Mouse (Mus musculus): Measurements from ENCODE around the gene Trappc3. TPM values are rescaled to one million over a fixed set of nuclear protein-coding genes. Genes with fewer than 3 reads are reported as not detected.

The Trappc3 gene
- polyA plus RNA-seq, 1 experiment from 2014 or later: 71.6 TPM

- no peak for ATAC-seq
- in situ Hi-C loops (cut with MboI; ENCODE audit: low pct_unique_long_range_greater_than_20kb): no loop called here
- POLR2A ChIA-PET: no interaction called here
- TF ChIP-seq CTCF (IDR thresholded peaks at IDR 0.05): no peak
- CTCF ChIA-PET: no interaction called here
- no peak for DNase-seq (ENCODE audit: low read depth, low spot score)
- no peaks in the 10 kb centered on the region for H3K27me3 ChIP-seq
Observed at GRCm38 (mm10) chr4:126300916-126301583, 38.9 kb downstream of the Trappc3 start.

- DNase-seq (ENCODE audit: low read depth, low spot score) (no peak), ATAC-seq (no peak)
- ChIA-PET CTCF (no interaction called here), POLR2A (no interaction called here)
- H3K27me3 ChIP-seq: no peaks in the 10 kb centered on the region
- in situ Hi-C loops (cut with MboI; ENCODE audit: low pct_unique_long_range_greater_than_20kb): no loop called here
- TF ChIP-seq CTCF (IDR thresholded peaks at IDR 0.05): no peak
Observed at GRCm38 (mm10) chr4:126301584-126302309, 39.6 kb downstream of the Trappc3 start.

- in situ Hi-C loops (cut with MboI; ENCODE audit: low pct_unique_long_range_greater_than_20kb): no loop called here
- POLR2A ChIA-PET: no interaction called here
- DNase-seq (ENCODE audit: low read depth, low spot score) (no peak), ATAC-seq (no peak)
- CTCF ChIA-PET: no interaction called here
- no peaks in the 10 kb centered on the region for H3K27me3 ChIP-seq
- no peak for TF ChIP-seq CTCF (IDR thresholded peaks at IDR 0.05)
Observed at GRCm38 (mm10) chr4:126303877-126304276, 41.8 kb downstream of the Trappc3 start.

- no peak for ATAC-seq
- TF ChIP-seq CTCF (IDR thresholded peaks at IDR 0.05): no peak
- ChIA-PET POLR2A (no interaction called here), CTCF (interaction anchor here (1.4 kb wide), 1 partner anchor 28 kb away, joined by 5 read pairs; no protein-coding TSS in a partner anchor)
- no peak for DNase-seq (ENCODE audit: low read depth, low spot score)
- no peaks in the 10 kb centered on the region for H3K27me3 ChIP-seq
- in situ Hi-C loops (cut with MboI; ENCODE audit: low pct_unique_long_range_greater_than_20kb): loop anchor here (5.0 kb wide), 2 partner anchors 33 to 78 kb away; no protein-coding TSS in a partner anchor
Observed at GRCm38 (mm10) chr4:126305428-126305827, 43.3 kb downstream of the Trappc3 start.

- POLR2A ChIA-PET: no interaction called here
- no peak for TF ChIP-seq CTCF (IDR thresholded peaks at IDR 0.05)
- ATAC-seq (no peak), DNase-seq (ENCODE audit: low read depth, low spot score) (no peak)
- H3K27me3 ChIP-seq: no peaks in the 10 kb centered on the region
- in situ Hi-C loops (cut with MboI; ENCODE audit: low pct_unique_long_range_greater_than_20kb): loop anchor here (5.0 kb wide), 2 partner anchors 34 to 79 kb away; no protein-coding TSS in a partner anchor
- CTCF ChIA-PET: interaction anchor here (1.4 kb wide), 1 partner anchor 28 kb away, joined by 5 read pairs; no protein-coding TSS in a partner anchor
Observed at GRCm38 (mm10) chr4:126306058-126306457, 43.9 kb downstream of the Trappc3 start.

- ChIA-PET CTCF (no interaction called here), POLR2A (interaction anchor here (0.6 kb wide), 1 partner anchor 44 kb away, joined by 3 read pairs; no protein-coding TSS in a partner anchor)
- no peaks in the 10 kb centered on the region for H3K27me3 ChIP-seq
- no peak for DNase-seq (ENCODE audit: low read depth, low spot score)
- no peak for ATAC-seq
- no peak for TF ChIP-seq CTCF (IDR thresholded peaks at IDR 0.05)
- in situ Hi-C loops (cut with MboI; ENCODE audit: low pct_unique_long_range_greater_than_20kb): loop anchor here (5.0 kb wide), 2 partner anchors 35 to 80 kb away; no protein-coding TSS in a partner anchor
Observed at GRCm38 (mm10) chr4:126306827-126307226, 44.7 kb downstream of the Trappc3 start.

- CTCF ChIA-PET: interaction anchor here (1.0 to 1.3 kb wide), 4 partner anchors 10 to 33 kb away, joined by 3 to 4 read pairs (median 4); no protein-coding TSS in a partner anchor
- TF ChIP-seq CTCF (IDR thresholded peaks at IDR 0.05): no peak
- POLR2A ChIA-PET: no interaction called here
- in situ Hi-C loops (cut with MboI; ENCODE audit: low pct_unique_long_range_greater_than_20kb): loop anchor here (5.0 kb wide), 2 partner anchors 37 to 82 kb away; no protein-coding TSS in a partner anchor
- ATAC-seq (no peak), DNase-seq (ENCODE audit: low read depth, low spot score) (no peak)
- H3K27me3 ChIP-seq: no peaks in the 10 kb centered on the region
Observed at GRCm38 (mm10) chr4:126309211-126309921, 47.2 kb downstream of the Trappc3 start.

- ChIA-PET CTCF (interaction anchor here (0.8 to 1.3 kb wide), 5 partner anchors 9 to 34 kb away, joined by 3 to 4 read pairs (median 4); partner anchors contain the start of gene Col8a2), POLR2A (no interaction called here)
- no peaks in the 10 kb centered on the region for H3K27me3 ChIP-seq
- no peak for ATAC-seq
- in situ Hi-C loops (cut with MboI; ENCODE audit: low pct_unique_long_range_greater_than_20kb): loop anchor here (5.0 kb wide), 2 partner anchors 38 to 83 kb away; no protein-coding TSS in a partner anchor
- TF ChIP-seq CTCF (IDR thresholded peaks at IDR 0.05): no peak
- DNase-seq (ENCODE audit: low read depth, low spot score): no peak
Observed at GRCm38 (mm10) chr4:126309922-126310309, 47.8 kb downstream of the Trappc3 start.

GRCm38 (mm10) chr4:126310344-126310743 is 48.2 kb downstream of the Trappc3 start:
- POLR2A ChIA-PET: no interaction called here
- CTCF ChIA-PET: interaction anchor here (0.8 to 1.3 kb wide), 4 partner anchors 19 to 34 kb away, joined by 3 to 4 read pairs (median 4); partner anchors contain the start of gene Col8a2
- ATAC-seq (no peak), DNase-seq (ENCODE audit: low read depth, low spot score) (no peak)
- no peaks in the 10 kb centered on the region for H3K27me3 ChIP-seq
- TF ChIP-seq CTCF (IDR thresholded peaks at IDR 0.05): no peak
- in situ Hi-C loops (cut with MboI; ENCODE audit: low pct_unique_long_range_greater_than_20kb): no loop called here

GRCm38 (mm10) chr4:126311566-126312200 is 49.6 kb downstream of the Trappc3 start:
- in situ Hi-C loops (cut with MboI; ENCODE audit: low pct_unique_long_range_greater_than_20kb): no loop called here
- no peak for TF ChIP-seq CTCF (IDR thresholded peaks at IDR 0.05)
- CTCF ChIA-PET: no interaction called here
- H3K27me3 ChIP-seq: no peaks in the 10 kb centered on the region
- no peak for DNase-seq (ENCODE audit: low read depth, low spot score)
- ATAC-seq: no peak
- POLR2A ChIA-PET: interaction anchor here (1.6 kb wide), 1 partner anchor 10 kb away, joined by 7 read pairs; the partner anchor contains the start of gene Adprhl2

Measured in Patski (cell line).